Mouse (Mus musculus): Measurements from ENCODE around the gene Fcgrt.
"Not testable (repeated sequence)": the region's sequence is repeated elsewhere in the genome, so short reads cannot be mapped to it uniquely, and the experiment has no call there.

The Fcgrt gene

DNA sequence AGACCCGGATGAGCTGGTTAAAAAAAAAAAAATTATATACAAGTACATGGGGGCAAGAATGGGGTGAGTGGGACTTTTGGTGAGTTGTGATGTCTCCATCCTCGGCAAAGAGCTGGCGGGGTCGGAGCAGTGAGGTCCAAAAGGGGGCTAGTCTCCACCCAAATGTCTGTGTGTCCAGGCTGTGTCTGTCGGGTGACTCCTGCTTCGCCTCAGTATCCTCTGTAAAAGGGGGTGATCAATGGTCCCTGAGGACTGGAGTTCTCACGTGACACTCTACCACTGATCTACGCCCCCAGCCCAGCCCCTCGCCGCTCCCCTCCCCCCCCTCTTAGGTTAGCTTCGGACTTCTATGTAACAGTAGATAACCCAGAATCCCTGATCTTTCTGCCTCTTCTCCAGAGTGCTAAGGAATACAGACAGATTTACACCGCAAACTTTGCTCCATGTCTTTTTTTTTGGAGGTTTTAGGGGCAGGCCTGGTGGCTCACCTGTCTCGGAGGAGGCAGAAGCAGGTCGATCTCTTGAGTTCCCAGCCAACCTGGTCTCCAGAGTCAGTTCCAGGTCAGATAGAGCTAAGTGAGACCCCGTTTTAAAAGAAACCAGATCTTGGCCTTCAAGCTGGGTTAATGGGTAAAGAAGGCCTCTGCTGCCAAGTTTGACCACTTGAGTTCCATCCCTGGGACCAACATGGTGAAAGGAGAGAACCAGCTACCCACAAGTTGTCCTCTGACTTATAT is 26.3 kb upstream of the Fcgrt start:
- no peak for DNase-seq (ENCODE audit: low read depth, low spot score)

DNA sequence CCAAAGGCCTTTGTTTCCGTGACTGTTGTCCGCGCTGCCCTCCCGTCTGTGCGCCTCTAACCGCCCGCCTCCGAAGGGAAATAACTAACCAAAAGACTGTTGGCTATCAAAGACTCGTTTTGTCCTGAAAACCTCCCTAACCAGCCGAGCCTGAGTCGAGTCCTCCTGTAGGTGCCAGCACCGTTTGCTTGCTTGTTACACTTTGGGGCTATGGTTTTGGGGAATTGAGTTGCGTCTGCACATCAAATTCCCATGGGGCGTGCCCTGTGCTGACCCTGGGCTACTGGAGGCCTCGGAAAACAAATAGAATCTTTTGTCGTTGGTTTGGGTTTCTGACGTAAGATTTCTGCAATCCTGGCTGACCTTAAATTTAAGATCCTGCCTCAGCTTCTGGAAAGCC is 25.7 kb upstream of the Fcgrt start:
- no peak for DNase-seq (ENCODE audit: low read depth, low spot score)

DNA sequence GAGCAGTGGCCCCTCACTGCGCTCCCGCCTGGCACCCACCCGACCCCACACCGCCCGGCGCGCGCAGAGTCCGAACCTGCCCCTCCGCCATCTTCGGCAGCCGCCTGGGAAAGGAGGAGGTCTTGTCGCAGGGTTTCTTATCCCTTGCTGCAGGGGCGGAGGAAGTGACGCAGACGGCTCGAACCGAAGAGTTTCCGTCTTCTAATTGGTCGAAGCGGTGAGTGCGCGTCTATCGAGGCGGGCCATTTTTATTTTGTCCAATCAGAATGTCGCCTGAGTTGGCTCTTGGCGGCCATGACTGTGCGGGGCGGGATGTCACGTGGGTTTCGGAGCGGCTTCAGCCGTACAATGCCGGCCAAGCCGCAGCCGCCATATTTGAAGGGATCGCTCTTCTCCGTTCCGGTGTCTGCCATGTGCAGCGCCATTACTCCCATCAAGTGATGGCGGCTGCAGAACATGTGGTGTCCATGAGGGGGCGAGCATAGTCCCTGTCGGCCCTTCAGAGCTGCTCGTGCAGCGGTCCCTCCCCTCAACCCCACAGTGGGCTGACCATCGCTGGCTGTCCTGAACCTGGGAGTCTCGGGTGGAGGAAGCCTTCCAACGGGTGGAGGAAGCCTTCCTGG is 25.1 kb upstream of the Fcgrt start, which contains the start of gene Rpl13a:
Gene Rpl13a (minus strand): TSS at position 138 of the 623 bp plus-strand sequence.
- peak; percentile 99 for DNase-seq (ENCODE audit: low read depth, low spot score)

DNA sequence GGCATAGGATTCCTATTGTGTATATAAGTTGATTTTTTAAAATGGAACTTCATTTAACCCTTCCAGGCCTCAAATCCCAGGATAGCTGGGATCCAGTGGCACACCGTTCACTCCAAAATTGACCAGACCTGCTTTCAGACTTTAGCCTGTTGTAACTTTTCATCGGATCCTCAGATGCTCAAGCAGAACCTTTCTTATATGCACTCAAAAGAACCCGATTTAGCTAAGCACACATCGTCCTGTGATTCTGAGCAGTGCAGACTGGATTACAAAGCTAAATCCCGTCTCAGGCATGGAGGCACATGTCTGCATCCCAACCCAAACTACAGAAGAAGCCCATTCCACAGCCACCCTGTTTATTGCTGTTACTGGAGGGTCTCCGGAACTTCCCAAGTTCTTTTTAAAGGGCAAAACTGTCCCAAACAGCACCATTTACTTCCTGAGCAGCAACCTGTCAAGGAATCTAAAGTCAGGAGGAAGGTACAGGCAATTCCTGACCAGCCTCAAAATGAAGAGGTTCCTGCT is 24.1 kb upstream of the Fcgrt start:
- no peak for DNase-seq (ENCODE audit: low read depth, low spot score)

DNA sequence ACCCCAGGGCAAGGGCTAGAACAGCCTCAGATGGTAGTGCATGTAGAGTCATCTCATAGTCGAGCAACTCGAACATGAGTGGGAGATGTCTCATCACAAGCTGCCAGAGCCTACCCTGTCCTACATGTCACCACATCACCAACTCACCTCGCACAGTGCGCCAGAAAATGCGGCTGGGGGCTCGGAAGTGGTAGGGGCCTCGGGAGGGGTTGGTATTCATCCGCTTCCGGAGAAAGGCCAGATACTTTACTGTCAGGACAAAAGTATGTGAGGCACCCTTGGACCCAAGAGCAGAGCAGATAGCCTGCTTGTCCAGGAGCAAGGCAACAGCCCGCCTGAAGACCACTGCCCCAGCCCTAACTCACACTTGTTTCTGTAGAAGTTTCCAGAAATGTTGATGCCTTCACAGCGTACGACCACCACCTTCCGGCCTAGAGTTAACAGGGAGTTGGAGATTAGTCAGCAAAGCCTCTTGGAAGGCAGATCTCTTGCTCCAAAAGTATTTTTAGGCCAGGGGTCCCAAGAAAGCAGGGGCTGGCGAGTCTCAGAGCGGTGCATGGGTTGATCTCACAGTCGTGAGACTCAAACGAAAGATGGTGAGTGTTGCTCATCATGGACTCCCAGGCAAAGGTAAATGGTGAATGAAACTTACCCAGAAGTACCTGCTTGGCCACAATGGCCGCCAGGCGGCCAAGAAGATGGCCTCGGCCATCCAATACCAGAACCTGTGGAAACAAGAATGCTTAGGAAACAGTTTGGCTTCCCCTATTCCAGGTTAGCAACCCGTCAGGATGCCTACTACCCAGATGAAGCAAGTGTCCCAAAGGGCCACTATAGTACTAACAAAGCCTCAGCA is 23.4 kb upstream of the Fcgrt start:
- DNase-seq (ENCODE audit: low read depth, low spot score) = peak; percentile 25

DNA sequence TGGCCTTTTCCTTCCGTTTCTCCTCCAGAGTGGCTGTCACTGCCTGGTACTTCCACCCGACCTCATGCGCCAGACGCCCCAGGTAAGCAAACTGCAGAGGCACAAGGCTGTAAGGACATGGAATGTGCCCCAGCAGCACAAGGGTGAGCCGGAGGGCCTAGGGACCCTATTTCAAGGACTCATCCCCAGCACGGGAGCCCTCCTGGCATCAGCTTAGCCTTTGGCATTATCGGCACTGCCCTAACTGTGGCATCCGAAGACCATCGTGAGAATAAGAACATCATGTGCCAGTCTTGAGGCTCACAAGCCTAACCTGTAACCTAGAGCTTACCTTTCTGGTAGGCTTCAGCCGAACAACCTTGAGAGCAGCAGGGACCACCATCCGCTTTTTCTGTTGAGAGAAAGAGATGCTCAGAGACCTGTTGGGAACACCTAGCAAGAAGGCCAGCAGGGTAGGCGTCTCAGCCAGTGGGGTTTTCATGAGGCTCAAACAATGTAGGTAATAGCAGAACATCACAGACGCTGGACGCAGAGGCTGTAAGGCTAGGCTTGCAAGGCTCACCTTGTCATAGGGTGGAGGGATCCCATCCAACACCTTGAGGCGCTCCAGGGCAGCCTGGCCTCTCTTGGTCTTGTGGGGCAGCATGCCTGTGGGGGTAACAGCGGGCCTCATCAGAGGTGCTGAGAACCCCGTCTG is 22.6 kb upstream of the Fcgrt start:
- DNase-seq (ENCODE audit: low read depth, low spot score) = no peak

DNA sequence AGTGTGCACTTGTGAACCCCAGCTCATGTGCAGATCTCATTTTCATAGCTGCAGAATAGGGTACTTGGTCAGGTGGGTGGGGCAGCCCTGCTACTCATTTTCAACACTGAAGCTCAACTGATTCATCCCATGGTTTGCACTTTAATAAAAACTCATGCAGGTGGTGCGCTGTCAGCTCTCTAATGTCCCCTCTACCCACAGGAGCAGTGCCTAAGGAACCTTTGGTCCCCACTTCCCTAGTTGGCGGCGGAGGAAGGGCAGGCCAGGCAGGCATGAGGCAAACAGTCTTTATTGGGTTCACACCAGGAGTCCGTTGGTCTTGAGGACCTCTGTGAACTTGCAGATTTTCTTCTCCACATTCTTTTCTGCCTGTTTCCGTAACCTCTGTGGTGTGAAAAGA is 22.0 kb upstream of the Fcgrt start:
- DNase-seq (ENCODE audit: low read depth, low spot score) = not testable (repeated sequence)

DNA sequence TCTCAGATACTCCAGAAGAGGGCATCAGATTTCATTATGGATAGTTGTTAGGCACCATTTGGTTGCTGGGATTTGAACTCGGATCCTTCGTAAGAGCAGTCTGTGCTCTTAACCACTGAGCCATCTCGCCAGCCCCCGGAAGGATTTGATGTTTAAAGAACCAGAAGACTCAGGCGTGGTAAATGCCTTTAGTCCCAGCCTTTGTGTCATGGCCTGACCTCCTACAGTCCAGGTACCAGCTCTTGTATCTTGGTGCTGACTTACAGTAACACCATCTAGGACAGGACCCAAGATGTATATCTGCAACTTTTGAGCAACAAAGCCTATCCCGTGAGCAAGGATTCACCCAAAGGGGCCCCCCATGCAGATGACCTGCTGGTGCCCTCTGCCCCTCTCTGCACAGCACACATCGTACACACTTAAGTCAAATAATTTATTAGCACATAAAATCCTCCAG is 21.5 kb upstream of the Fcgrt start:
- DNase-seq (ENCODE audit: low read depth, low spot score) = peak; percentile 53

DNA sequence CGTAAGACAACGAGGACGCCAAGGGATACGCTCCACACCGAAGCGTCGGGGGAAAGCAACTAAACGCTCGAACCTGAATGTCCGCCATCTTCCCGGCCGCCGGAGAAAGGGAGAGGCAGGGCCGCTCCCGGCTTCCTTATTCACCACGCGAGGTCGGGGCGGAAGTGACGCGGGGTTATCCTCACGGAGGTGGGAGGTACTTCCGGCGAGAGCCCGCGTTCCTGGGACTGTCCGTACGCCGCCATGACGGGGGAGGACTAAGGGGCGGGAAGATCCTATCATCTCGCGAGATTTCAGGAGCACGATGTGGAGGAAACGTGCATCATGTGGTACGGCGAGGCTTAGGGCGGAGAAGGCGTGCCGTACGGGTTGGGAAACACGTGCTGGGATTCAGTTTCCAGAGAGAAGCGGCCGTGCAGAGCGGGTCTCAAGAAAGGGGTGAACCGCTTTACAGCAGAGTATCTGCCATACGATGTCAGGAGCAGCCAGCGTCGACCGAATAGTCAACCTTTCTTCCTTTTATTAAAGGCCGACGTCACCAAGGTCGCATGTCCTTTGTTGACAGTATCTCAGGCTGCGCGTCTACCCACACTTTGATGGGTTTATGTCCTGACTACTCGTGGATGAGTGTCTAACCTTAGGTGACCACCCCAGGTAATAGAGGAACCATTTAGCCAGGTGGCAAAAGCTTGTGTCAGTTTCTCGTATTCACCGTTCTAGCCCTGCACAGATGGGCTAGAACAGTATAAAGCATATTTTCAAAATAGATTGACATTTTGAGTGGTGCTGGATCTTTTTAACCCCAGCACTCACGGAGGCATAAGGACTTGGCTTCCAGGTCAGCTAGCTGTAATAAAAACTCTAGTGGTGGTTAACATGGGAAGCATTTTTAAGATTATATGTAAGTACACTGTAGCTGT is 20.8 kb upstream of the Fcgrt start, which contains the start of gene Rps11:
Gene Rps11 (minus strand): TSS at position 216 of the 920 bp plus-strand sequence.
- DNase-seq (ENCODE audit: low read depth, low spot score) = peak; percentile 100

DNA sequence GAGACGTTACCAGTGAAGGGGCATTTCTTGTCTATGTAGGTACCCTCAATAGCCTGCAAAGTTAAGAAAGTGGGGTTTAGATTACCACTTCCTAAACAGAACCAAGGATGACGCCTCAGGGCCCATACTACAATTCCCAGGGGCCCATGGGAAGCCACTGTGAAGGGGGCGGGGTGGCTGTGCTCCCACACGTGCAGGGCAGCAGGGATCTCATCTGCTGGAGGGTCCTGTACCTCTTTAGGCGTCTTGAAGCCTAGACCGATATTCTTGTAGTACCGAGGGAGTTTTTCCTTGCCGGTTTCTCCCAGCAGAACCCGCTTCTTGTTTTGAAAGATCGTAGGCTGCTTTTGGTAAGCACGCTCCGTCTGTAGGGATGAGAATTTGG is 19.5 kb upstream of the Fcgrt start:
- peak; percentile 54 for DNase-seq (ENCODE audit: low read depth, low spot score)

DNA sequence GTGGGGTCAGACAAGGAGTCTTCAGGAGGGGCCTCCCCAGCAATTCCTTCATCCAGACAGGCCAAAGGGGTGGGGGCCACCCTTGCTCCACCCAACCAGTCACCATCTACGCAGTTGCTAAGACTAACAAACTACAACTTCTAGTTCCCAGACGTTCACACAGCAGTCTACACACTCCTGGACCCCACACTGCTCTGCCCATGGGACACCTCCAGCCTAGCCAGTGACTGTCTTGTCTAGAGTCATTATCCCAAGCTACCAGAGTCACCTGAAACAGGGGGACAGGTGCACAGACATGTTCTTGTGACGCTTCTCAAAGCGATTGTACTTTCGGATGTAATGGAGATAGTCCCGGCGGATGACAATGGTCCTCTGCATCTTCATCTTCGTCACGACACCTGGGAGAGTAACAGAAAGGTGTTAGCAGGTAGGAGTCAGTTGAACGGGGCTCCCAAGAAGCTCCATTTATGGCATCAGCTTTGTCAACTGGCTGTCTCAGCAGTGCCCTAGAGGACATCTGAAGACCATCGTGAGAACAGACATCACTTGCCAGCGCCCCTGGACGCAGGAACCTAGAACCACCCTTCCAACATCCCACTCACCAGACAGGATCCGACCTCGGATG is 19.0 kb upstream of the Fcgrt start:
- no peak for DNase-seq (ENCODE audit: low read depth, low spot score)

DNA sequence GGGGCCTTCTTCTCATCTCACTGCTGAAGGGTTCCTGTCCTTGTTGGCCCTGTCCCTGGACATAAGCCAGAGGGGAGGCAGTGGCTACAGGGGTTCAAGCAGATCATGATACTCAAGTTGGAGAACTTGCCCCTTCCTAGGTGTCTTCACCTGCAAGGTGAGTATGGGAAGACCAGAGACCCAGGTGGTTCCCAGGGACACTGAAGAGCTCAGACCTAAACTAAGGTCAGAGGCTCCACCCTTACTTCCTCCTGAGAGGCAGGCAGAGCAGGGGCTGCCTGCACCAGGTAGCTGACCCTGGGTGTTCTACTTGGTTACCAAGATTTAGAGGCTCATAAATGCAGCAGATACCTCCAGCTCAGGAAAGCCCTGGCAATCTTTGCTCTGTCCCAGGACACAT is 18.3 kb upstream of the Fcgrt start:
- DNase-seq (ENCODE audit: low read depth, low spot score) = no peak

DNA sequence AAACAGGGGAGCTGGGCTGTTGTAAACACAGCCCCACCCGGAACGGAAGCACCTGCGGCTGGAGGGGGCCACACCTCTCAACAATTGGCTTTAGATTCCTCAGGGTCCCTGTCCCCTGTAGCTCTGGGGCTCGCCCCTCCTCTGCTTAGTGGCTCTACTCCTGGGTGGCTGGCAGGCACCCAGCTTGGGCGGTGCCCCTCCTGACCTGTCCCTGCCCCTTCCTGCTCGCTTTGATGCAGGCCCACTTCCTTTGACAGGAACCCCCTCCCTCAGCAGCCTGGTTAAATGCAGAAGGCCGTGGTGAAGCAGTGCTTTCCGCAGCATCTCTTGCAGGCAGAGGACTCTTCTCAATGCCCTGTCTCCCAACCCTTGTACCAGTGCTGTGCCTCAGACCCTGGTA is 17.8 kb upstream of the Fcgrt start:
- peak; percentile 88 for DNase-seq (ENCODE audit: low read depth, low spot score)

DNA sequence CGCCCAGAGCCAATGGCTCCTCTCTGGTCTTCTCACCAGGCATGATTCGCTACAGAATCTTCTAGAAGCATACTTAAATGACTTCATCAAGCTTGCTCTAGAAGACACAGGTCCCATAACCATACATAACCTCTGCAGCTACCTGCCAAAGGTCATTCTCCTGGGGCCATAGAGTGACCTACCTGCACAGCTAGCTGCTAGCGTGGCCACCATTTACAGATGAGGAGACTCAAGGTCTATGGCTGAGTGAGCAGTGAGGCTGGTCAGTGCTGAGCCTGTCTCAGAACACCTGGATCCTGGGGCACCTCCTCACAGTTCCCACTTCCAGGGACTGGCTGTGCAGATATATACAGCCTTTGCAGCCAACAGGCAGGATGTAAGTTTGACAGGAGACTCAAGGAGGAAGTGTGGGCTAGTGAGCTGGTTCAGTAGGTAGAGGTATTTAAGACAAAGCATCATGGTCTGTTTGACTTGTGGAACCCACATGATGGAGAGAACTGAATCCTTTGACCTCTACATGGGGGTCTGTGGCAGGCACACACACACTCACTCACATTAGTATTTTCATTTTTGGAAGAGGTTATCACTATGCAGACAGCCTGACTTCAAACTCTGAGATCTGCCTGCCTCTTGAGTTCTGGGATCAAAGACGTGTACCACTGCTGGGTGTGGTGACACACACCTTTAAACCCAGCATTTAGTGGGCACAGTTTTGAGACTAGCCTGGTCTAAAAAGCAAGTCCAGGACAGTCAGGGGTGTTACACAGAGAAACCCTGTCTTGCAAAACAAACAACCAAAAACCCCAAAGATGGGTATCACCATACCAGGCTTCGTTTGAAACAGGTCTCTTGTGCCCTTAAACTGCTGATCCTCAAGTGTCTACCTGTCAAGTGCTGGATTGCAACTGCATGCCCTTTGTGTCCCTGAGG is 16.4 kb upstream of the Fcgrt start:
- peak; percentile 39 for DNase-seq (ENCODE audit: low read depth, low spot score)

DNA sequence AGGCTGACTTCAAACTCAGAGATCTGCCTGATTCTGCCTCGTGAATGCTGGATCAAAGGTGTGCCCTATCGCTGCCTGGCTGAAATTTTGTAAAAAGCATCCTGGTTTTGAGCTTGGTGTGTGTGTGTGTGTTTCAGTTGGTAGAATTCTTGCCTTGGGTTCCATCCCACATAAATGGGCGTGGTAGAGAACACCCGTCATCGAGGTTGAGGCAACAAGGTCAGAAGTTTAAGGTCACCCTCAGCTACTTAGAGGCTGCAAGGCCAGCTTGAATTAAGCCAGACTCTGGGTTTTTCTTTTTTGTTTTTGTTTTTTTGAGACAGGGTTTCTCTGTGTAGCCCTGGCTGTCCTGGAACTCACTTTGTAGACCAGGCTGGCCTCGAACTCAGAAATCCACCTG is 14.7 kb upstream of the Fcgrt start:
- no peak for DNase-seq (ENCODE audit: low read depth, low spot score)

DNA sequence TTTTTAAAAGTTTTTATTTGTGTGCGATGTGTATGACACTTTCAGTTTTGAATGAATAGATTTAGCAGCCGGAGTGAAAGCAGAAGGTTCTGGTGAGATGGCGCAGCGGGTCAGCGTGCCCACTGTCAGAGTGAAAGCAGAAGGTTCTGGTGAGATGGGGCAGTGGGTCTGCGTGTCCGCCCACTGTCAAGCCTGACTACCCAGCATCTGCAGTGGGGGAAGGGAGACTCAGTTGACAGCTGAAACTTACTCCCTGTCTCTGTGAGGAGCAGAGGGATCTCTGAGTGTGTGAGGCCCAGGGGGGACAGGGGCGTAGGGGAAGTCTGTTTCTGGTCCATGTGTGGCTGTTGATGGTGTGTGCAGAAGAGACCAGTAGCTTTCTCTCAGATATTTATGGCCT is 13.9 kb upstream of the Fcgrt start:
- DNase-seq (ENCODE audit: low read depth, low spot score) = no peak

DNA sequence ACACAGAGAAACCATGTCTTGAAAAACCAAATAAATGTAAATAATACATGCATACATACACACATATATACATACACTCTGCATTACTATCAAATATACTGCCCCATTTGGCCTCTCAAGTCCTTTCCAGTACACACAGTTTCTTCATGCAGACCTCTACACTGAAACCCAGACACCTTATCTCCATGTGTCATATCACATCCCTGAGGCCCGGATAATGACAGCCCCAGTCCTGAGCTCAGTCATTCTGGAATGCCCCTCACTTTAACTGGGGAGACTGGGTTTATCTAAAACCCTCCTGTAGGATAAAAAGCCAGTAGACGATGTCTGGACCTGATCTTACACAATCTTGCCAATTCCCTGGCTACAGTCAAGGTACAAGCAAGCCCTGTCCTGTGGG is 9.8 kb upstream of the Fcgrt start:
- no peak for DNase-seq (ENCODE audit: low read depth, low spot score)

DNA sequence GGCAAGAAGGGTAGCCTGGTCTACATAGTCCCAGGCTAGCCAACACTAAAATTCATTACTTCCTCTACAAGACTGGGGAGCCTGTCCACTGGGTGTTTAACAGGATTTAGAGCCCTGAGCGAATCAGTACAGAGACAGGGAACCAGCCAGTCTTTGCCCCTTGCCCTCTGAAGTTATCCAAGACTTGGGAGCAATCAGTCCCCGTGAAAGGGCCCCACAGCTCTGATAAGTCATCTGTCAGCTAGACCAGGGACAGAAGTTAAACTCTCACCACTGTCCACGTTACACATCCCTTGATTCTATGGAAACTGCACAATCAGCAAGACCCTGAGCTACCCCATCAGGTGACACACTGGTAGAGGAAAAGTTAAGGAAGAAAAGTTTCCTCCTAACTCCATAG is 8.9 kb upstream of the Fcgrt start:
- no peak for DNase-seq (ENCODE audit: low read depth, low spot score)

DNA sequence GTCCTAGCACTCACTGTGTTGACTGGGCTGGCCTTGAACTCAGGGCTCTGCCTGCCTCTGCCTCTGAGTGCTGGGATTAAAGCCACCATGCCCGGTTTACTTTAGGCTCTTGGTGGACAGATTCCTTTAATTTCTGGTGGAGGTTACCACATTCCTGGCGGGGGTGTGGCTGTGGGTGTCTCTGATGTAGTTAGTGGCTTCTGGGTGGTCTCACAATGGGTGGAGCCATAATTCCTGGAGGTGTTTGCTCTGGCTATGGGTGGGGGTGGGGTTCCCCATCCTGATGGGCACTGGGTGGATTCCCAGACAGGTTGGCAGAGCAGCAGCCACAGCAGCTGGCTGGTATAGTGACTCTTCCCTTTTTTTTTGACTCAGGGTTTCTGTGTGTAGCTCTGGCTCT is 8.3 kb upstream of the Fcgrt start:
- no peak for DNase-seq (ENCODE audit: low read depth, low spot score)
